Mouse (Mus musculus) lung, embryonic 14.5 days (tissue): Measurements from ENCODE around the gene Brinp3. TPM values are rescaled to one million over a fixed set of nuclear protein-coding genes. Genes with fewer than 3 reads are reported as not detected.

Experiments used
- ATAC-seq: fragments of 200-750 bp; cut with Nextera tagmentation; 2 replicates; pipeline ENCODE4 v1.8.0; 2017; ENCODE audit warnings: mild to moderate bottlenecking, moderate TSS enrichment, moderate library complexity; ENCODE audit not compliant: insufficient read depth
- DNase-seq: peaks from one replicate; pipeline ENCODE4 v3.0.0-alpha.2; 2015
- H3K27ac ChIP-seq: fragments of 300-500 bp; sonication (generic); 2 replicates; pipeline ENCODE4 v1.5.1; 2014; ENCODE audit warnings: low read depth, mild to moderate bottlenecking, moderate library complexity
- H3K27me3 ChIP-seq: fragments of 300-500 bp; sonication (generic); 2 replicates; pipeline ENCODE4 v1.6.1; 2014; ENCODE audit warnings: low read length, control low read depth; ENCODE audit not compliant: insufficient read depth
- H3K36me3 ChIP-seq: fragments of 300-500 bp; sonication (generic); 2 replicates; pipeline ENCODE4 v1.6.1; 2014; ENCODE audit warnings: control low read depth; ENCODE audit not compliant: insufficient read depth
- H3K4me1 ChIP-seq: fragments of 300-500 bp; sonication (generic); 2 replicates; pipeline ENCODE4 v1.6.1; 2014; ENCODE audit warnings: antibody characterized with exemption, control low read depth; ENCODE audit not compliant: insufficient read depth
- H3K4me2 ChIP-seq: fragments of 300-500 bp; sonication (generic); 2 replicates; pipeline ENCODE4 v1.6.1; 2014; ENCODE audit warnings: mild to moderate bottlenecking
- H3K4me3 ChIP-seq: fragments of 300-500 bp; sonication (generic); 2 replicates; pipeline ENCODE4 v1.5.1; 2014; ENCODE audit warnings: low read depth, low read length
- H3K9ac ChIP-seq: fragments of 300-500 bp; sonication (generic); 2 replicates; pipeline ENCODE4 v1.6.1; 2014
- H3K9me3 ChIP-seq: fragments of 300-500 bp; sonication (generic); 2 replicates; pipeline ENCODE4 v1.6.1; 2016; ENCODE audit warnings: low read depth, low read length, control low read depth
- CTCF ChIP-seq: IDR thresholded peaks from 2 replicates; pipeline ENCODE4 v1.5.1; 2016; ENCODE audit warnings: antibody characterized with exemption, low read depth
- WGBS: fragments of 180-500 bp; shearing (Covaris S2); extraction: QIAGEN DNeasy Blood & Tissue Kit; methylation state at CpG from one replicate; pipeline ENCODE4 v1.1.7; 2014; 5-methylcytosine and 5-hydroxymethylcytosine counted together
- polyA plus RNA-seq: library from polyadenylated mRNA; unstranded; fragments of >200 nt; fragmentation: Nextera tagmentation; extraction: Ambion mirVana; gene quantifications from 2 replicates; pipeline ENCODE4 v1.2.1, GENCODE M21; 2014

Gene Brinp3
- polyA plus RNA-seq, 1 experiment from 2014 or later = 0.07 TPM

DNA sequence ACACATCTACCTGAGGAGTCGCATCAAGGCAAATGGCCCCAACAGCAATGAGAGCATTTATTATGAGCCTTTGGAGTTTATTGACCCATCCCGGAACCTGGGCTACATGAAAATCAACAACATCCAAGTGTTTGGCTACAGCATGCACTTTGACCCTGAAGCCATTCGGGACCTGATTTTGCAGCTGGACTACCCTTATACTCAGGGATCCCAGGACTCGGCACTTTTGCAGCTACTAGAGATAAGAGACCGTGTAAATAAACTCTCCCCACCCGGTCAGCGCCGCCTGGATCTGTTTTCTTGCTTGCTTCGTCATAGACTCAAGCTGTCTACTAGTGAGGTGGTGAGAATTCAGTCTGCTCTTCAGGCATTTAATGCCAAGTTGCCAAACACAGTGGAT lies 407.1 kb downstream of the Brinp3 start:
- no peak for ATAC-seq
- DNase-seq = no peak
- 20% methylated on average over 9 of the region's 9 CpGs for WGBS

GRCm38 (mm10) chr1:146939463-146940389 lies 445.2 kb downstream of the Brinp3 start:
- H3K4me2 ChIP-seq = no peak overlapping the region
- no peak for ATAC-seq
- DNase-seq = no peak
- H3K9me3 ChIP-seq = no peaks in the 10 kb centered on the region
- no peak overlapping the region for H3K27ac ChIP-seq
- no peak overlapping the region for H3K9ac ChIP-seq
- H3K4me1 ChIP-seq = no peaks in the 10 kb centered on the region
- 70% methylated on average over 6 of the region's 6 CpGs for WGBS
- no peak overlapping the region for H3K4me3 ChIP-seq
- H3K36me3 ChIP-seq = no peaks in the 10 kb centered on the region
- TF ChIP-seq CTCF = no peak
- no peaks in the 10 kb centered on the region for H3K27me3 ChIP-seq

More for the DNA sequence above, 407.1 kb downstream of the Brinp3 start:
- TF ChIP-seq CTCF = no peak
- H3K4me3 ChIP-seq = no peak overlapping the region
- no peaks in the 10 kb centered on the region for H3K27me3 ChIP-seq
- H3K9me3 ChIP-seq = no peaks in the 10 kb centered on the region
- no peak overlapping the region for H3K27ac ChIP-seq
- no peaks in the 10 kb centered on the region for H3K4me1 ChIP-seq
- H3K9ac ChIP-seq = no peak overlapping the region
- no peak overlapping the region for H3K4me2 ChIP-seq
- H3K36me3 ChIP-seq = no peaks in the 10 kb centered on the region
